Mouse (Mus musculus) gastrocnemius, postnatal 14 days (tissue): Measurements from ENCODE around the gene 1700001L19Rik. TPM values are rescaled to one million over a fixed set of nuclear protein-coding genes. Genes with fewer than 3 reads are reported as not detected.
"Not testable (repeated sequence)": the region's sequence is repeated elsewhere in the genome, so short reads cannot be mapped to it uniquely, and the experiment has no call there.

Experiments
- DNase-seq: peaks from one replicate; pipeline ENCODE4 v3.0.0; 2021; ENCODE audit warnings: mixed read lengths
- intact Hi-C: fragments of 180-260 bp; cut with DNase I; formaldehyde crosslinking; loops from one replicate; pipeline ENCODE4 v1.15.1; 2025; ENCODE audit warnings: low total_unique reads
- long read RNA-seq, 2 experiments: library from polyadenylated mRNA; stranded (forward); transcript quantifications; one replicate each; pipeline ENCODE4 v2.0.0; 2021
- total RNA-seq, 2 experiments: library from RNA; stranded (reverse); gene quantifications; 2 replicates each; pipeline ENCODE4 v1.2.3; 2021

1700001L19Rik gene
- total RNA-seq, result not detected
- long read RNA-seq, experiment 1, result 0 reads
- long read RNA-seq, experiment 2, result 0 reads

DNA sequence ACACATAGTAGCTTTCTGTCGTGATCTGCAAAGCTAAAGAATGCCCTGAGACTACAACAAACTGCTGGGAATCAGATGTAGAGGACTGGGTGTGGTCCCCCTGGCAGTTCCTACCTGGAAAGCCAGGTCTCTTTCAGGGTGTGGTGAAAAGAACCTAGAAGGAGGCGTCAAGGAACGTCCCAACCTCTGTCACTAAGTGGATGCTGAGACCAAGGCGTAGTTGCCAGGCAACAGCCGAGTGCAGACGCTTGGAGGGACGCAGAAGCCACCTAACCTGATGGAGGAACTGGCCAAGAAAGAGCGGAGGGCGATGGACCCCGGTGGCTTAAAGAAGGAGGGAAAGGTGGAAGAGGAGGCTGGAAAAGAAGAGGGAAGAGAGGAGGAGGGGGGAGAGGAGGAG, at the start of gene 1700001L19Rik:
1700001L19Rik (plus strand) TSS at position 223 of the 400 bp plus-strand sequence.
- intact Hi-C loops, result loop anchor here (10.0 kb wide), 1 partner anchor 878 kb away; no protein-coding TSS in a partner anchor

GRCm38 (mm10) chr13:68553391-68553790, 43.8 kb upstream of the 1700001L19Rik start:
- intact Hi-C loops, DNase-seq: not testable (repeated sequence)

More for the DNA sequence above, at the start of gene 1700001L19Rik:
- no peak for DNase-seq

DNA sequence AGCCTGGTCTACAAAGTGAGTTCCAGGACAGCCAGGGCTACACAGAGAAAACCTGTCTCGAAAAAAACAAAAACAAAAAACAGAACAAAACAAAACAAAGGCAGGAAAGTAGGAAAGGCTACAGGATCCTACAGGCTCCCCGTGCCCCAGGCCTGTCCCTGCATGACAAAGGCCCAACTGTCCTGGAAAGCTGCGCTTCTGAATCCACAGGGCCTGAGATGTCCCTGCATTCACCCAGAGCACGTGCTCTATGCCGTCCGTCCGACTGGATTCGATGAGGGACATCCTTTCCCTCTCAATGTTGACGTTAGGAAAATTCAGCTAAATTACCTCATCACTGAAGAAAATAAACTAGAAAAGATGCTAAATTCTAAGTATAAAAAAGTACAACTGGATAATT, 29.1 kb upstream of the 1700001L19Rik start:
- intact Hi-C loops, result no loop called here
- no peak for DNase-seq

GRCm38 (mm10) chr13:68568548-68568947, 28.7 kb upstream of the 1700001L19Rik start:
- intact Hi-C loops, result no loop called here
- no peak for DNase-seq

GRCm38 (mm10) chr13:68569589-68570336, 27.5 kb upstream of the 1700001L19Rik start:
- no peak for DNase-seq
- intact Hi-C loops, result no loop called here

- no peak for DNase-seq
- intact Hi-C loops, result no loop called here
Measured at GRCm38 (mm10) chr13:68572247-68572646, 25.0 kb upstream of the 1700001L19Rik start.

GRCm38 (mm10) chr13:68572966-68573913, 24.0 kb upstream of the 1700001L19Rik start:
- intact Hi-C loops, result no loop called here
- no peak for DNase-seq

GRCm38 (mm10) chr13:68574398-68574797, 22.8 kb upstream of the 1700001L19Rik start:
- intact Hi-C loops, result no loop called here
- no peak for DNase-seq

DNA sequence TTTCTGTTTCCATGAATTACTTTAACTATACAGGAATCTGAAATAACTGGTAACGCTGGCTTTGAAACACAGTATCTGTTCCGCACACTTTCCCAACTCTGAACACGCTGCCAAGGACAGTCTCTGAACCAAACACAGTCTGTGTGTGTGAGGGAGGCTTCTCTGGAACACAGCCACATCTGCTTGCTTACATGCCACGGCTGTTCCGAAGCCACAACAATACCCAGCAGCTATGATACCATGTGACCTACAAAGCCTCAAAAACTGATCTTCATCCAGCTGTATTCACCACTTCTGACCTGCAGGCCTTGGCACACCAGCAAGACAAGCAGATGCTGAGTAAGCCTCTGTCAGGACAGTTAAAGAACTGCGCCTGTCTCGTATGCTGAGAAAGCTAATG, 19.3 kb upstream of the 1700001L19Rik start:
- intact Hi-C loops, result no loop called here
- DNase-seq, result no peak

GRCm38 (mm10) chr13:68581086-68581740, 16.0 kb upstream of the 1700001L19Rik start:
- DNase-seq, result no peak
- intact Hi-C loops, result no loop called here

GRCm38 (mm10) chr13:68581747-68582516, 15.3 kb upstream of the 1700001L19Rik start, which contains the start of the genes Mtrr and Fastkd3:
Gene Mtrr (minus strand): TSS chr13:68582149.
Gene Fastkd3 (plus strand): TSS chr13:68582234.
- intact Hi-C loops, result no loop called here

DNA sequence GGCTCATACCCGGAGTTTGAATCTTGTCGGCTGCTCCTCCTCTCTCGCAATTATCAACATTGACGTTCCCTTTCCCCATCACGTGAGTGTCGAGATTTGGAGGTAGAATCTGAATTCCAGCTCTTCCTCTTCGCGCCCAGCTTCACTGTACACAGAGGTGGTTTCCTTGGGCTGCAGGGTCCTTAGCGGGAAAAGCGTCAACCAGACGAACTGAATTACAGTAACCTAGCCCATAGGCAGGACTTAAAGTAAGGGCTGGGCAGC, 14.8 kb upstream of the 1700001L19Rik start:
- intact Hi-C loops, result no loop called here

More at GRCm38 (mm10) chr13:68581747-68582516, 15.3 kb upstream of the 1700001L19Rik start, which contains the start of the genes Mtrr and Fastkd3:
- DNase-seq, result peak; percentile 98

GRCm38 (mm10) chr13:68583961-68584360, 13.3 kb upstream of the 1700001L19Rik start:
- no peak for DNase-seq
- intact Hi-C loops, result no loop called here

More for the DNA sequence above, 14.8 kb upstream of the 1700001L19Rik start:
- DNase-seq, result no peak

- intact Hi-C loops, result no loop called here
- no peak for DNase-seq
Measured at GRCm38 (mm10) chr13:68585441-68585840, 11.8 kb upstream of the 1700001L19Rik start.

DNA sequence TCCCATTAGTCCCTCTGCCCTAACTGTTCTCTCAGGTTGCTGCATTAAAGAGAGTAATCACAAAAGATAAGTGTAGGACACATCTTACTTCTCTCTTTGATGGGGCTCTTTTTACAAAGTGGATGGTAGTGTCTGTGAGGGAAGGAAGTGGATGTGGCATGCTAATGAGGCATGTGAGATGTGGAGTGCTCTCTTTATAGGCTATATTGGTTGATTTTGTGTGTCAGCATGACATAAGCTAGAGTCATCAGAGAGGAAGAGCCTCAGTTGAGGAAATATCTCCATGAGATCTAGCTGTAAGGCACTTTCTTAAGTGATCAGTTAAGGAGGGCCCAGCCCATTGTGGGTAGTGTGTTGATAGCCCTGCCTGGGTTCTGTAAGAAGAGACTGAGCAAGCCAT, 8.9 kb upstream of the 1700001L19Rik start:
- intact Hi-C loops, result no loop called here
- no peak for DNase-seq

GRCm38 (mm10) chr13:68593797-68594196, 3.4 kb upstream of the 1700001L19Rik start:
- intact Hi-C loops, result loop anchor here (10.0 kb wide), 1 partner anchor 881 kb away; no protein-coding TSS in a partner anchor
- DNase-seq, result no peak

- DNase-seq, result no peak
- intact Hi-C loops, result loop anchor here (10.0 kb wide), 1 partner anchor 877 kb away; no protein-coding TSS in a partner anchor
Measured at GRCm38 (mm10) chr13:68597667-68598066, 446 bp downstream of the 1700001L19Rik start.

DNA sequence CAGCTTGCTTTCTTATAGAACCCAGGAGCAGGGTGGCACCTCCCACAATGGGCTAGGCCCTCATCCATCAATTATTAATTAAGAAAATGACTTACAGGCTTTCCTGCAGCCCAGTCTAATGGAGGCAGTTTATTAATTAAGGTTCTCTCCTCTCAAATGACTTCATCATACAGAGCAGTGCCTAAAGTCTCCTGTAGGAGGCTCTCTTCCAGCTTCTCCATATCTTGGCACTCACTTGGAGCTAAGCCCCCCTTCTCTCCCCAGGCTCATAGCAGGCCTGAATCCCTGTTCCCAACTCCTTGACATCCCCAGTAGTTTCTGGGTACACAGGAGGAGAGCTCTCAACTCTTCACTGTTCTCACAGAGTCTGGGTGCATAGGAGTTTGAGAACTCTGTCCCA, 1.7 kb downstream of the 1700001L19Rik start:
- DNase-seq, result no peak
- intact Hi-C loops, result loop anchor here (10.0 kb wide), 1 partner anchor 876 kb away; no protein-coding TSS in a partner anchor

DNA sequence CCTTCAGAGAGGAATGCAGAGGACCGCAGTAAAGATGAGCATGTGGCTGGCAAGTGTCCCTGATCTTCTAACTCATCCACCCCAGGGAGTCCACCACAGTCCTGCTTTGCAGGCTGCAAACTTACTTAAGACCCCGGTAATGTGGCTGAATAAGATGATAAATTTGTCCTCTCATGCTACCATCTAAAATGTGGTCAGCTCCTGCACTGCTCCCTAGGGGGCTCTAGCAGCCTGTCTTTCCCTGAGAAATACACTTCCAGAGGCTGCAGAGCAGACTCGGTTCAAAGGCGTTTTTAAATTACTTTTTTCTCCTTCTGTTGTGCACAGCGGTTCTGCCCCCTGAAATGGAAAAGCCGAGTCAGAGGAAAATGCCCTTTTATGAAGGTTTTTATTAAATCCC, 4.0 kb downstream of the 1700001L19Rik start:
- no peak for DNase-seq
- intact Hi-C loops, result loop anchor here (10.0 kb wide), 1 partner anchor 484 kb away; no protein-coding TSS in a partner anchor
